Mouse (Mus musculus): ENCODE data around the gene Clasp1. TPM values are rescaled to one million over a fixed set of nuclear protein-coding genes. Genes with fewer than 3 reads are reported as not detected.
"Not testable (repeated sequence)": the region's sequence is repeated elsewhere in the genome, so short reads cannot be mapped to it uniquely, and the experiment has no call there.

Clasp1 gene
- total RNA-seq, 2 experiments from 2014 or later = 35.9 to 36.6 TPM

GRCm38 (mm10) chr1:118559716-118560115 lies 170.9 kb downstream of the Clasp1 start:
- DNase-seq (ENCODE audit: low spot score in 2 of 2) = no peak

- DNase-seq (ENCODE audit: low spot score in 2 of 2) = no peak
Measured at GRCm38 (mm10) chr1:118564561-118564960, 175.7 kb downstream of the Clasp1 start.

DNA sequence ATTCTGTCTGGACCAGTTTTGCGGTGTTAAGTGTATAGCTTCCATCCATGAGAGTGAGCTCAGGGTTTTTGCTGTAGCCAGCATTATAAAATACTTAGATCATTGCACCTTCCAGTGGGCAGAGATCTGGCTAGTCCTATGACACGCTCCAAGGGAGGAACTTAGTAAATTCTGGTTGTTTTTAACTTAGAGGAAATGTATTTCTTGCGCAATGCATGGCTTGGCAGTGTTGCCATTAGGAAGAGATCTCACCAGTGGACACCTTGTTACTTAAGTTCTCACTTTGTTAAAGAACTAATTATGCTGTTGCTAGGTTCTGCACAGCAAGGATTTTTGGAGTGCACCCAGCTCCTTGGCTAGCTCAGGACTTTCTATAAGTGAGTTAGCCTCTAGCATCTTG lies 178.8 kb downstream of the Clasp1 start:
- DNase-seq (ENCODE audit: low spot score in 2 of 2) = no peak

GRCm38 (mm10) chr1:118580174-118580702 lies 191.4 kb downstream of the Clasp1 start:
- DNase-seq (ENCODE audit: low spot score in 2 of 2) = no peak

DNA sequence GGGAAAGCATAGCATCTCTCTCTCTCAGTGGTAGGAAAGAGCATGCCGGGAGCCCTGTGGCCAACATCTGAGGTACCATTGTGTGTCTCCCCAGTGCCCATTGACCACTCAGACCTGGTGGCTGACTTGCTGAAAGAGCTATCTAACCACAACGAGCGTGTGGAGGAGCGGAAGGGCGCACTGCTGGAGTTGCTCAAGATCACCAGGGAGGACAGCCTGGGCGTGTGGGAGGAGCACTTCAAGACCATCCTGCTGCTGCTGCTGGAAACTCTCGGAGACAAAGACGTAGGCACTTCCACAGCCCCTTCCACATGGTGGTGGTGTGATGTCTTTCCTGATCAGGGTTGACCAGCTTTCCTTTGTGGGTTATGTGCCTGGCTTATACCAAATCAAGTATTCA lies 192.3 kb downstream of the Clasp1 start:
- DNase-seq (ENCODE audit: low spot score in 2 of 2) = no peak

DNA sequence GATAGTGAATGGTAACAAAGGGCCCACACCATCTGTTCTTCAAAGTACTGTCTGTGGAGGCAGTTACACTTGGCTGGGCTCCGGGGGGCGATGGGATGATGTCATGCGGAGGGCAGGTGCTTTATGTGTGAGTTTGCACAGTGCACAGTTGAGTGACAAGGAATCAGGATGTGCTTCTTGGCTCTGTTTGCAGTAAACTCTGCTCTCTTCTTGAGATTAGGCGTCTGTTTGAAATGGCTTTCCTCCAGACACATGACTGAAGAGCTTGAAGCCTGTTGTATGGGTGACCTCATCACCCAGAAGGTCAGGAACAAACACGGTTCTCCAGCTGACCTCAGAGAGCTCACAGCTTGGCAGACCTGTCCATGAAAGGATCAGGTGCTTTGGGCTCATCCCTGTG lies 200.9 kb downstream of the Clasp1 start:
- DNase-seq (ENCODE audit: low spot score in 2 of 2) = no peak

DNA sequence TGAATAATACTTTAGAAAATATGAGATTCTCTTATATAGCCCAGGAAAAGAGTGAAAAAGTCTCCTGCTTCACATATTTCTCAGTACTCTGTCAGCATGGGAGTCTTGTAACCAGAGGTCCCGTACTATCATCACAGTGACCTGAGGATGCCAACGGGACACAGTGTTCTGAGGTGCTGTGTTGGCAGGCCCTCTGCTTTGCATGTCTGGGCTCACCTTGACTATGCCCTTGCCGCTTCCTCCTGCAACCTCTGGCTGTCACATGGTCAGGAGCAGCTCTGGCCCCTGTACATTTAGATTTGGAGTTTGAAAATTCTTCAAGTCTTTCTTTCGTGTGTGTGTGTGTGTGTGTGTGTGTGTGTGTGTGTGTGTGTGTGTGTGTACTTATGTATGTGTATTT lies 204.1 kb downstream of the Clasp1 start:
- no peak for DNase-seq (ENCODE audit: low spot score in 2 of 2)

GRCm38 (mm10) chr1:118595395-118595794 lies 206.5 kb downstream of the Clasp1 start:
- no peak for DNase-seq (ENCODE audit: low spot score in 2 of 2)

- DNase-seq (ENCODE audit: low spot score in 2 of 2) = no peak
Measured at GRCm38 (mm10) chr1:118597475-118598213, 208.8 kb downstream of the Clasp1 start.

- DNase-seq (ENCODE audit: low spot score in 2 of 2) = no peak
Measured at GRCm38 (mm10) chr1:118598339-118598738, 209.5 kb downstream of the Clasp1 start.

DNA sequence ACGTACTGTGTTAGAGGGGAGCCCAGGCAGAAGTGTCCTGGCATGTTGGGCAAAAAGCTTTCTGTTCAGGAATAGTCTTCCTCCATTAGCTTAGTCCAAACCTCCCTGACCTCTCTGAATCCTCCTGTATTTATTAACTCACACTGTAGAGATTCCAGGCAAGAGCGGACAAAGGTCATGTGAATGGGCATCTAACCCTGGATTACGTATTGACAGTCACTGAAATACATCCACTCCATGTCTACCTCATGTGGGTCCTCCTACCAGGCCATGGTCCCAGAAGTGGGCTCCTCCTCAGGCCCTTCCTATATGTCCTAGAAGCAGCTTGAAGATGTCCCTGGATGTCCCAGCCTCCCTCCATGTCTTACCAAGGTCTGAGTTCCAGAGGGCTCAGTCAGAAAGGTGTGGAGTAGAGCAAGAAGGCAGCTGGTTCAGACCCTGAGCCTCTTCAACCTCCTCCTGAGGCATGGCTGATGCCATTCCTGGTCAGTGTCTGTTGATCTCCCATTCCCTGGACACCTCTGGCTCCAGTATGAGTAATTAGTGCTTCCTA lies 224.8 kb downstream of the Clasp1 start:
- DNase-seq (ENCODE audit: low spot score in 2 of 2) = no peak

DNA sequence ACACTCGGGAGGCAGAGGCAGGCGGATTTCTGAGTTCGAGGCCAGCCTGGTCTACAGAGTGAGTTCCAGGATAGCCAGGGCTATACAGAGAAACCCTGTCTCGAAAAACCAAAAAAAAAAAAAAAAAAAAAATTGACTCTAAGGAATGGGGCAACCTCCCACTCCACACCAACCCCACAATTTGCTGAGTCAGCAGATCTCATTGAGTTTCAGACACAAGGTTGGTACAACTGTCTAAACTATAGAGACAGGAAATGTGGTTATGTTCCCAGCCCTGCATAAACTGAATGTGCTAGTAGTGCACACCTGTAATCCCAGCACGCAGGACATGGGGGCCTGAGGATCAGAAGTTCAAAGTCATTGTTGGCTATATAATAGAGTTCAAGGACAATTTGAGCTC lies 232.2 kb downstream of the Clasp1 start:
- not testable (repeated sequence) for DNase-seq (ENCODE audit: low spot score in 2 of 2)

GRCm38 (mm10) chr1:118622857-118623256 lies 234.0 kb downstream of the Clasp1 start:
- DNase-seq (ENCODE audit: low spot score in 2 of 2) = no peak

GRCm38 (mm10) chr1:118625461-118625860 lies 236.6 kb downstream of the Clasp1 start:
- no peak for DNase-seq (ENCODE audit: low spot score in 2 of 2)

- DNase-seq (ENCODE audit: low spot score in 2 of 2) = no peak
Measured at GRCm38 (mm10) chr1:118625921-118626320, 237.1 kb downstream of the Clasp1 start.

DNA sequence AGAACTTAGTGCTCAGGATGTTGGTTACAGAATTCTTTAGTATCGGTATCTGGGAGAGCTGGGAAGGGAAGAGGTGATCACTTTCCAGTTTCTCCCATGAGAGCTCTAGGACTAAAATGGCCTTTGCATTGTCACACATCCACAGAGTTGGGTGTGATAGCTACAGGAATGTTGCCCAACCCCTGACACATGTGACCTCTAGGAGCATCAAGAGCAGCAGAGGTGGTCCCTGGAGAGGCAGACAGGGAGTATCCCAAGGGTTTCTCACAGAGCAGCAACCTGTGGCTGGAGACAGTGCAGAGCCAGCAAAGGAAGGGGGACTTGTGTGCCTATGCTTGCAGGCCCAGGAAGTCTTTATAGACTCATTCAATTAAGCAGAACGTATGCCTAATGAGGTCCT lies 237.6 kb downstream of the Clasp1 start:
- DNase-seq (ENCODE audit: low spot score in 2 of 2) = no peak

GRCm38 (mm10) chr1:118627781-118628464 lies 239.1 kb downstream of the Clasp1 start, which contains the start of gene Tfcp2l1:
TSS of gene Tfcp2l1 (plus strand) at chr1:118627945.
- peak; percentile 65 to 69 for DNase-seq (ENCODE audit: low spot score in 2 of 2)

GRCm38 (mm10) chr1:118633415-118633980 lies 244.6 kb downstream of the Clasp1 start:
- no peak for DNase-seq (ENCODE audit: low spot score in 2 of 2)

GRCm38 (mm10) chr1:118642296-118642999 lies 253.6 kb downstream of the Clasp1 start:
- no peak for DNase-seq (ENCODE audit: low spot score in 2 of 2)

GRCm38 (mm10) chr1:118643138-118643979 lies 254.5 kb downstream of the Clasp1 start:
- DNase-seq (ENCODE audit: low spot score in 2 of 2) = no peak
